Mouse (Mus musculus) ES-Bruce4 (cell line): ENCODE measurements around the gene Ptprd.

Experiments
- EP300 ChIP-seq: IDR thresholded peaks from 2 replicates; pipeline ENCODE4 v1.6.1; 2011; ENCODE audit warnings: low read depth, low read length; ENCODE audit not compliant: insufficient read depth
- POLR2A ChIP-seq: IDR thresholded peaks from one replicate; pipeline ENCODE4 v1.8.1; 2011; ENCODE audit warnings: low read length; ENCODE audit not compliant: insufficient read depth

DNA sequence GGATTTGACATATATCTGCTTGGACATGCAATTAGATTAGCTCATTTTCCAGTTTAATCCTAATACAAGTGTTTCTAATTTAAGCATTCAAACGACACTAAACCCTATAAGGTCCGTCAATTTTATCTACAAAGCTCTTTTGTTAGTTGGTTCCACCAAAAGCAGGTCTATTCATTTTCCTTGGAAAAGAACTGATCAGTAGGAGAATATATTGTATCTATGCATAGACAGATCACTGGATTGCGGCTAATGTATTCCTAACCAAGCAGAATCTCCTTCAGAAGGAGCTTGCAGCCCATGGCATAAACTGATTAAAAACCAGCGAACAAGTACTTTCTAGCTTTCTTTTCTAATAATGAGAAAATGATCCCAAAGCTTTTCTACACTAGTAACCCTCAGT, 933.8 kb downstream of the Ptprd start:
- no peak for TF ChIP-seq EP300
- no peak for TF ChIP-seq POLR2A
